Mouse (Mus musculus) forebrain, embryonic 10.5 days (tissue): ENCODE measurements around the gene Slc35f1. TPM values are rescaled to one million over a fixed set of nuclear protein-coding genes. Genes with fewer than 3 reads are reported as not detected.
A peak's percentile ranks its signal among the peaks of the same experiment; 100 is the strongest.

Experiments used
- DNase-seq: peaks from one replicate; pipeline ENCODE4 v3.0.0-alpha.2; 2017; ENCODE audit warnings: low spot score; ENCODE audit errors: extremely low spot score
- H3K27ac ChIP-seq: fragments of 300-500 bp; sonication (generic); 2 replicates; pipeline ENCODE4 v1.5.1; 2016; ENCODE audit warnings: mild to moderate bottlenecking
- H3K27me3 ChIP-seq: fragments of 300-500 bp; sonication (generic); 2 replicates; pipeline ENCODE4 v1.6.1; 2016; ENCODE audit warnings: mild to moderate bottlenecking; ENCODE audit not compliant: poor library complexity, severe bottlenecking
- H3K36me3 ChIP-seq: fragments of 300-500 bp; sonication (generic); replicated peaks from 2 replicates; pipeline ENCODE4 v1.6.1; 2016; ENCODE audit warnings: mild to moderate bottlenecking, moderate library complexity
- H3K4me1 ChIP-seq: fragments of 300-500 bp; sonication (generic); 2 replicates; pipeline ENCODE4 v1.6.1; 2016
- H3K4me3 ChIP-seq: fragments of 300-500 bp; sonication (generic); 2 replicates; pipeline ENCODE4 v1.5.1; 2016; ENCODE audit warnings: mild to moderate bottlenecking, moderate library complexity
- H3K9me3 ChIP-seq: fragments of 300-500 bp; sonication (generic); 2 replicates; pipeline ENCODE4 v1.6.1; 2016; ENCODE audit warnings: mild to moderate bottlenecking, moderate library complexity
- WGBS: fragments of 180-500 bp; shearing (Covaris S2); methylation state at CpG from one replicate; pipeline ENCODE4 v1.1.7; 2016; 5-methylcytosine and 5-hydroxymethylcytosine counted together
- polyA plus RNA-seq: library from polyadenylated mRNA; unstranded; fragments of >200 nt; fragmentation: Nextera tagmentation; extraction: Ambion mirVana; gene quantifications from 2 replicates; pipeline ENCODE4 v1.2.1, GENCODE M21; 2016

The Slc35f1 gene
- polyA plus RNA-seq, 1 experiment from 2014 or later, result 11.6 TPM

GRCm38 (mm10) chr10:52812861-52813260, 122.5 kb downstream of the Slc35f1 start:
- Histone ChIP-seq H3K36me3 (no peaks in the 10 kb centered on the region), H3K27ac (no peak overlapping the region), H3K4me1 (peaks cover 4% of the 10 kb centered on the region; the same call in 1 of the 2 replicates), H3K4me3 (no peak overlapping the region), H3K9me3 (no peaks in the 10 kb centered on the region), H3K27me3 (no peaks in the 10 kb centered on the region)
- WGBS, result 92% methylated on average over 4 of the region's 4 CpGs
- DNase-seq, result no peak

DNA sequence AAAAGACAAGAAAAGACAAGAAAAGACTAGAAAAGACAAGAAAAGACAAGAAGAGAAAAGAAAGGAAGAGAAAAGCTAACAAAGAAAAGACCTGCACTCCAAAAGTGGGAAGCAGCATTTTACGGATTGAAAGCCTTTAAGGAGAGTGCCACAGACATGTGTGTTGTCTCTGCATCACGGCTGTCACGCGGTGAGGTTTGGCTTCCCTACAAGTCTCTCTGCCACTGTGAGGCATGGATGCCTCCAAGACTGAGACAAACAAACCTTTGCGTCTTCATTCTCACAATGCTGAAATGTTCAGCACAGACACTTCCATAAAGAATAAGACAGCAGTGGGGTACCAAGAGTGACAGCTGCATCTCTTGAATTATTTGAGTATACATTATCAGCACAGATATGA, 124.0 kb downstream of the Slc35f1 start:
- DNase-seq, result no peak
- no peaks in the 10 kb centered on the region for H3K9me3 ChIP-seq
- H3K36me3 ChIP-seq, result no peaks in the 10 kb centered on the region
- H3K4me3 ChIP-seq, result no peak overlapping the region
- 93% methylated on average over 5 of the region's 5 CpGs for WGBS
- H3K27me3 ChIP-seq, result no peaks in the 10 kb centered on the region
- H3K27ac ChIP-seq, result no peak overlapping the region
- no peaks in the 10 kb centered on the region for H3K4me1 ChIP-seq

- no peaks in the 10 kb centered on the region for H3K9me3 ChIP-seq
- no peaks in the 10 kb centered on the region for H3K36me3 ChIP-seq
- H3K27me3 ChIP-seq, result no peaks in the 10 kb centered on the region
- no peak overlapping the region for H3K4me3 ChIP-seq
- no peak overlapping the region for H3K27ac ChIP-seq
- H3K4me1 ChIP-seq, result no peaks in the 10 kb centered on the region
- 95% methylated on average over 1 of the region's 1 CpGs for WGBS
- no peak for DNase-seq
These were observed 129.3 kb downstream of the Slc35f1 start for GRCm38 (mm10) chr10:52819661-52820060.

GRCm38 (mm10) chr10:52822909-52823308, 132.6 kb downstream of the Slc35f1 start:
- 90% methylated on average over 2 of the region's 2 CpGs for WGBS
- Histone ChIP-seq H3K9me3 (no peaks in the 10 kb centered on the region), H3K27me3 (no peaks in the 10 kb centered on the region), H3K4me1 (no peaks in the 10 kb centered on the region), H3K36me3 (no peaks in the 10 kb centered on the region), H3K27ac (no peak overlapping the region), H3K4me3 (no peak overlapping the region)
- DNase-seq, result no peak

GRCm38 (mm10) chr10:52825746-52826145, 135.4 kb downstream of the Slc35f1 start:
- Histone ChIP-seq H3K4me1 (no peaks in the 10 kb centered on the region), H3K9me3 (no peaks in the 10 kb centered on the region), H3K27me3 (no peaks in the 10 kb centered on the region), H3K4me3 (no peak overlapping the region), H3K36me3 (no peaks in the 10 kb centered on the region), H3K27ac (no peak overlapping the region)
- DNase-seq, result no peak
- WGBS, result 93% methylated on average over 4 of the region's 4 CpGs

DNA sequence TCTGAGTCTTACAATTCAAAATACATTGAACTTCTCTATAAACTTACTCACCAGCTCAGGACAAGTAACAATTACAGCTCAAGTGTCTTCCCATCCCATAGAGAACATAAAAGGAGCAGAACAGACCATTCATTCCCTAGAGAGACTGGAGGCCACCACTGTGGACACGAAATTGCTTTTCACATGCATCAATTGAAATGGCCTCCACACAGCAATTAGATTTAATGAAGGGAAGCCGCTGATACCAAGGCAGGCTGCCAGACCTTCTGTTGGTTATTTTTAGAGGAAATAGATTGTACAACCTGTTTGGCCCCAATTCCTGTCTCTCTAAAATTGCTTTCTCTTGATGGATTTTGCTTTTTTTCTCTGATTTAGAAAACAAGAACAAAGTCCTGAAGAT, 150.5 kb downstream of the Slc35f1 start:
- 66% methylated on average over 2 of the region's 2 CpGs for WGBS
- Histone ChIP-seq H3K36me3 (no peaks in the 10 kb centered on the region), H3K27ac (no peak overlapping the region), H3K4me3 (no peak overlapping the region), H3K9me3 (no peaks in the 10 kb centered on the region), H3K27me3 (no peaks in the 10 kb centered on the region), H3K4me1 (peaks cover 3% of the 10 kb centered on the region; the same call in 1 of the 2 replicates)
- no peak for DNase-seq

DNA sequence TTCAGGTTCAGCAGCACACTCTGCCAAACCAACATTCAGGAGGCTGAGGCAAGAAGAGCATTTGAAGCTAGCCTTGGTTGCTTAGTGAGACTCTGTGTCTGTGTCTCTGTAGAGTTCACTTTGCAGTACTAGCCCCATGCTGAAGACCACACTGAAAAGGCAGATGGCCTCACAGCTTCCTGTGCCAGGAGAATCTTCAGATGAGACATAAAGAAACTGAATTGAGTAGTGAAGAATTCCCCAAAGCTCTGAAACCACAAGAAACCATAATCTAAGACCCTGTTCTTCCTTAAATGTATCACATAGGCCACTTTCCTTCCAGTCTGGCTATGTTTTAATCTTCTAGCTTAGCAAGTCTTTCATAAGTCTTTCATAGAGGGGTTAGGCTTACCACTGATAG, 161.7 kb downstream of the Slc35f1 start:
- H3K27me3 ChIP-seq, result no peaks in the 10 kb centered on the region
- no peaks in the 10 kb centered on the region for H3K4me1 ChIP-seq

DNA sequence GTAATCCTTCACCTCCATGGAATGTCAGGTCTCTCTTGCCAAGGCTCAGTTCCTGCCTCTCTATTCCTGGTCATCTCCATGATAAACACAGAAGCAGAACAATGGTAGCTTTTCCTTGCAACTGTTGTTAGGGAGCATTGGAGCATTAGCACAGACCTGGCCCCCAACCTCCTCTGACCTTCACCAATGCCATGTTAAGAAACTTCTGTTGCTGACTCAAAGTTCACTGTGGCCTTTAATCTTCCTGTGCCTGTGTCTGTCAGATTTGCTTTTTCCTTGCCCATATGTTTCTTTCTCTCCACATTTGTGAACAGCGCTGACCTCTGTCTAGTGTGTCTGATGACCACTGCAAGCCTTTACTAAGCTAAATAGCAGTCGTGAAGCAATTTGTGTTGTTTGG, 170.5 kb downstream of the Slc35f1 start:
- no peak overlapping the region for H3K4me3 ChIP-seq
- no peaks in the 10 kb centered on the region for H3K27me3 ChIP-seq
- no peak overlapping the region for H3K27ac ChIP-seq
- H3K9me3 ChIP-seq, result no peaks in the 10 kb centered on the region
- no peak for DNase-seq
- no peaks in the 10 kb centered on the region for H3K4me1 ChIP-seq
- WGBS, result 86% methylated on average over 2 of the region's 2 CpGs
- H3K36me3 ChIP-seq, result no peaks in the 10 kb centered on the region

More for the DNA sequence above, 161.7 kb downstream of the Slc35f1 start:
- DNase-seq, result no peak
- Histone ChIP-seq H3K9me3 (no peaks in the 10 kb centered on the region), H3K27ac (no peak overlapping the region), H3K4me3 (no peak overlapping the region), H3K36me3 (no peaks in the 10 kb centered on the region)

GRCm38 (mm10) chr10:52864936-52865335, 174.6 kb downstream of the Slc35f1 start:
- Histone ChIP-seq H3K4me3 (no peak overlapping the region), H3K27me3 (no peaks in the 10 kb centered on the region), H3K27ac (no peak overlapping the region), H3K36me3 (no peaks in the 10 kb centered on the region), H3K4me1 (peaks cover 1% of the 10 kb centered on the region; the same call in 1 of the 2 replicates), H3K9me3 (no peaks in the 10 kb centered on the region)
- 95% methylated on average over 5 of the region's 5 CpGs for whole genome bisulfite sequencing
- DNase-seq, result no peak

DNA sequence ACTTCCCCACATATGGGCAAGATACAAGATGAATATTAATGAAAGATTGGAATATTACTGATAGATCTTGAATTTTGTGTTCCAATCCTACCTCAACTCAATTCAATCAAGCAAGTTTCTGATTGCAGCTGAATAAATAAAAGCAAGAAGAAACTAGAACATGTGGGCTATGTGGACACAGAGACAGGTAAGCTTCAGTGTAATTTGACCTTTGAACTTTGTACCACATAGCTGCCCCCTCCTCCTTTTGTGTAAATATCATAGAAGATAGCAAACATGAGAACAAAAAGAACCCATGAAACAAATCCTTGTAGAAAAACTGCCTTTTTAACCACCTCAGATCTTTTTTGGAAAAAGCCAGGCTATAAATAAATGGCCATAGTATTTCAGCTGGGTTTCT, 180.8 kb downstream of the Slc35f1 start:
- H3K4me3 ChIP-seq, result no peak overlapping the region
- no peaks in the 10 kb centered on the region for H3K36me3 ChIP-seq
- no peak overlapping the region for H3K27ac ChIP-seq
- DNase-seq, result no peak
- H3K27me3 ChIP-seq, result no peaks in the 10 kb centered on the region
- no peaks in the 10 kb centered on the region for H3K9me3 ChIP-seq
- peaks cover 22% of the 10 kb centered on the region for H3K4me1 ChIP-seq

DNA sequence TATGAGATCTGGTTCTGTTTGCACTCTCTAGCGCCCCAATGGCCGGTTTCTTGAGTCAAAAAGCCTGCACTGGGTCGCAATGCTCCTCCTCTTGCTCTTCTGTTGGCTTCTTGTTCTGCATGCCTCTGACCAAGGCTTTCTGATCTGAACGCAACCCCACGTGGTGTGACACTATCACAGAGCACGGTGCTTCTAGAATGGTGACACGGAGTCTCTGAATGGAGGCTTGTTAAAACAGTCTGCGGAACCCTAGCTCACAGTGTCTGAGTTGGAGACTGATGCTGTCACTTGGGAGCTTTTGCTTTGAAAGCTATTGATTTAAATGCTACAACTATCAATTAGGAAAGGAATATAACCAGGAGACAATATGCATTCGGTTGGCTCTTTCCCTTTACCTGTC, 183.8 kb downstream of the Slc35f1 start:
- 78% methylated on average over 9 of the region's 9 CpGs for WGBS
- H3K27me3 ChIP-seq, result no peaks in the 10 kb centered on the region
- no peak overlapping the region for H3K27ac ChIP-seq
- no peak overlapping the region for H3K4me3 ChIP-seq
- H3K4me1 ChIP-seq, result peaks cover 52% of the 10 kb centered on the region
- H3K9me3 ChIP-seq, result no peaks in the 10 kb centered on the region
- H3K36me3 ChIP-seq, result no peaks in the 10 kb centered on the region
- DNase-seq, result no peak

GRCm38 (mm10) chr10:52874712-52875111, 184.4 kb downstream of the Slc35f1 start:
- H3K36me3 ChIP-seq, result no peaks in the 10 kb centered on the region
- no peak overlapping the region for H3K4me3 ChIP-seq
- no peak overlapping the region for H3K27ac ChIP-seq
- DNase-seq, result no peak
- H3K27me3 ChIP-seq, result no peaks in the 10 kb centered on the region
- no peaks in the 10 kb centered on the region for H3K9me3 ChIP-seq
- peaks cover 52% of the 10 kb centered on the region for H3K4me1 ChIP-seq

GRCm38 (mm10) chr10:52877263-52878021, 187.1 kb downstream of the Slc35f1 start:
- 40% methylated on average over 6 of the region's 6 CpGs for WGBS
- peak overlapping the region; percentile 81 for H3K27ac ChIP-seq
- DNase-seq, result no peak

More at GRCm38 (mm10) chr10:52877263-52878021, 187.1 kb downstream of the Slc35f1 start:
- Histone ChIP-seq H3K27me3 (no peaks in the 10 kb centered on the region), H3K4me1 (peaks cover 46% of the 10 kb centered on the region), H3K9me3 (no peaks in the 10 kb centered on the region), H3K4me3 (no peak overlapping the region), H3K36me3 (no peaks in the 10 kb centered on the region)
